Mouse (Mus musculus) skeletal muscle tissue, adult 2 months (tissue): Measurements from ENCODE around the gene Tradd.
"Not testable (repeated sequence)": the region's sequence is repeated elsewhere in the genome, so short reads cannot be mapped to it uniquely, and the experiment has no call there.

ENCODE experiments used
- DNase-seq: peaks from one replicate; pipeline ENCODE4 v3.0.0-alpha.2; 2012; ENCODE audit warnings: low read depth, low spot score

Tradd gene

GRCm38 (mm10) chr8:105295895-105296573, 31.6 kb upstream of the Tradd start, which contains the start of gene Exoc3l:
Exoc3l (minus strand) TSS chr8:105296101.
- DNase-seq, result no peak

GRCm38 (mm10) chr8:105295256-105295655, 30.8 kb upstream of the Tradd start:
- DNase-seq, result no peak

GRCm38 (mm10) chr8:105294776-105295175, 30.4 kb upstream of the Tradd start:
- no peak for DNase-seq

- no peak for DNase-seq
Observed at GRCm38 (mm10) chr8:105293405-105293804, 29.0 kb upstream of the Tradd start.

GRCm38 (mm10) chr8:105292471-105292870, 28.1 kb upstream of the Tradd start:
- no peak for DNase-seq

GRCm38 (mm10) chr8:105291802-105292201, 27.4 kb upstream of the Tradd start:
- DNase-seq, result not testable (repeated sequence)

- not testable (repeated sequence) for DNase-seq
Observed at GRCm38 (mm10) chr8:105291364-105291763, 27.0 kb upstream of the Tradd start.

- DNase-seq, result peak; percentile 63
Observed at GRCm38 (mm10) chr8:105290554-105291314, 26.3 kb upstream of the Tradd start.

GRCm38 (mm10) chr8:105289805-105290460, 25.5 kb upstream of the Tradd start, which contains the start of gene 4931428F04Rik:
4931428F04Rik (minus strand) TSS chr8:105289864.
- DNase-seq, result no peak

- peak; percentile 83 for DNase-seq
Observed at GRCm38 (mm10) chr8:105288958-105289732, 24.7 kb upstream of the Tradd start.

GRCm38 (mm10) chr8:105288231-105288630, 23.8 kb upstream of the Tradd start:
- no peak for DNase-seq

- DNase-seq, result no peak
Observed at GRCm38 (mm10) chr8:105286907-105287306, 22.5 kb upstream of the Tradd start.

GRCm38 (mm10) chr8:105285514-105285913, 21.1 kb upstream of the Tradd start:
- DNase-seq, result no peak

GRCm38 (mm10) chr8:105283074-105283473, 18.7 kb upstream of the Tradd start:
- DNase-seq, result no peak

- no peak for DNase-seq
Observed at GRCm38 (mm10) chr8:105282239-105282638, 17.8 kb upstream of the Tradd start.

GRCm38 (mm10) chr8:105281821-105282220, 17.4 kb upstream of the Tradd start:
- no peak for DNase-seq

- no peak for DNase-seq
Observed at GRCm38 (mm10) chr8:105280567-105280966, 16.2 kb upstream of the Tradd start.

- peak; percentile 89 for DNase-seq
Observed at GRCm38 (mm10) chr8:105278911-105279334, 14.5 kb upstream of the Tradd start.

- DNase-seq, result peak; percentile 62
Observed at GRCm38 (mm10) chr8:105276292-105277120, 12.1 kb upstream of the Tradd start.

GRCm38 (mm10) chr8:105275840-105276239, 11.4 kb upstream of the Tradd start, which contains the start of gene Nol3:
Nol3 (plus strand) TSS chr8:105276140.
- no peak for DNase-seq
